Mouse (Mus musculus) midbrain, embryonic 11.5 days (tissue): ENCODE measurements around the gene Rxrb. TPM values are rescaled to one million over a fixed set of nuclear protein-coding genes. Genes with fewer than 3 reads are reported as not detected.

Experiments
- ATAC-seq: fragments of 200-750 bp; cut with Nextera tagmentation; 2 replicates; pipeline ENCODE4 v1.8.0; 2017; ENCODE audit warnings: moderate TSS enrichment, moderate library complexity; ENCODE audit not compliant: low FRiP score
- DNase-seq: peaks from one replicate; pipeline ENCODE4 v3.0.0; 2015; ENCODE audit warnings: low spot score; ENCODE audit errors: missing footprints
- H3K27ac ChIP-seq: fragments of 300-500 bp; sonication (generic); 2 replicates; pipeline ENCODE4 v1.5.1; 2014; ENCODE audit warnings: low read depth, low read length
- H3K27me3 ChIP-seq: fragments of 300-500 bp; sonication (generic); 2 replicates; pipeline ENCODE4 v1.6.1; 2014; ENCODE audit warnings: mild to moderate bottlenecking, low read length, moderate library complexity, mixed read lengths; ENCODE audit not compliant: control insufficient read depth, insufficient read depth
- H3K36me3 ChIP-seq: fragments of 300-500 bp; sonication (generic); 2 replicates; pipeline ENCODE4 v1.6.1; 2014; ENCODE audit warnings: mild to moderate bottlenecking, low read length, moderate library complexity, mixed read lengths; ENCODE audit not compliant: control insufficient read depth, insufficient read depth
- H3K4me1 ChIP-seq: fragments of 300-500 bp; sonication (generic); 2 replicates; pipeline ENCODE4 v1.6.1; 2014; ENCODE audit warnings: low read length; ENCODE audit not compliant: control insufficient read depth, insufficient read depth
- H3K4me2 ChIP-seq: fragments of 300-500 bp; sonication (generic); 2 replicates; pipeline ENCODE4 v1.6.1; 2014; ENCODE audit warnings: mild to moderate bottlenecking, moderate library complexity
- H3K4me3 ChIP-seq: fragments of 300-500 bp; sonication (generic); 2 replicates; pipeline ENCODE4 v1.5.1; 2014; ENCODE audit warnings: low read depth, low read length
- H3K9ac ChIP-seq: fragments of 300-500 bp; sonication (generic); 2 replicates; pipeline ENCODE4 v1.6.1; 2014; ENCODE audit warnings: low read length
- H3K9me3 ChIP-seq: fragments of 300-500 bp; sonication (generic); 2 replicates; pipeline ENCODE4 v1.6.1; 2016; ENCODE audit warnings: low read length; ENCODE audit not compliant: control insufficient read depth
- WGBS: fragments of 180-500 bp; shearing (Covaris S2); extraction: QIAGEN DNeasy Blood & Tissue Kit; methylation state at CpG from one replicate; pipeline ENCODE4 v1.1.7; 2014; 5-methylcytosine and 5-hydroxymethylcytosine counted together
- polyA plus RNA-seq: library from polyadenylated mRNA; unstranded; fragments of >200 nt; fragmentation: Nextera tagmentation; extraction: Ambion mirVana; gene quantifications from 2 replicates; pipeline ENCODE4 v1.2.1, GENCODE M21; 2014

The Rxrb gene
- polyA plus RNA-seq, 1 experiment from 2014 or later, result 17.9 TPM

GRCm38 (mm10) chr17:34023678-34024077 lies 7.9 kb upstream of the Rxrb start:
- Histone ChIP-seq H3K4me1 (peaks cover 32% of the 10 kb centered on the region), H3K4me3 (peak overlapping the region; percentile 98), H3K36me3 (peaks cover 31% of the 10 kb centered on the region), H3K27me3 (no peaks in the 10 kb centered on the region), H3K4me2 (peak overlapping the region; percentile 97), H3K9ac (peak overlapping the region; percentile 100), H3K9me3 (peaks cover 7% of the 10 kb centered on the region; the same call in 1 of the 2 replicates), H3K27ac (peak overlapping the region; percentile 100)
- ATAC-seq (no peak), DNase-seq (no peak)
- WGBS, result 67% methylated on average over 9 of the region's 9 CpGs

- Histone ChIP-seq H3K9me3 (peaks cover 7% of the 10 kb centered on the region; the same call in 1 of the 2 replicates), H3K4me2 (peak within 1 kb of the TSS; percentile 97), H3K27me3 (no peaks in the 10 kb centered on the region), H3K36me3 (peaks cover 37% of the 10 kb centered on the region), H3K4me1 (peaks cover 39% of the 10 kb centered on the region), H3K4me3 (peak within 1 kb of the TSS; percentile 98), H3K27ac (peak within 1 kb of the TSS; percentile 100), H3K9ac (peak within 1 kb of the TSS; percentile 100)
- DNase-seq (peak; percentile 99), ATAC-seq (peak; percentile 53)
- under 1% methylated on average over 57 of the region's 58 CpGs for WGBS
These were observed 7.2 kb upstream of the Rxrb start, which contains the start of gene Ring1 for GRCm38 (mm10) chr17:34024317-34024821. Ring1 (minus strand) TSS chr17:34024680.

- peaks cover 40% of the 10 kb centered on the region for H3K36me3 ChIP-seq
- peaks cover 7% of the 10 kb centered on the region; the same call in 1 of the 2 replicates for H3K9me3 ChIP-seq
- DNase-seq (peak; percentile 98), ATAC-seq (peak; percentile 70)
- peak overlapping the region; percentile 100 for H3K27ac ChIP-seq
- peaks cover 46% of the 10 kb centered on the region for H3K4me1 ChIP-seq
- peak overlapping the region; percentile 98 for H3K4me3 ChIP-seq
- peak overlapping the region; percentile 100 for H3K9ac ChIP-seq
- no peaks in the 10 kb centered on the region for H3K27me3 ChIP-seq
- peak overlapping the region; percentile 97 for H3K4me2 ChIP-seq
- WGBS, result under 1% methylated on average over 52 of the region's 57 CpGs
These were observed 6.5 kb upstream of the Rxrb start for GRCm38 (mm10) chr17:34024861-34025755.

DNA sequence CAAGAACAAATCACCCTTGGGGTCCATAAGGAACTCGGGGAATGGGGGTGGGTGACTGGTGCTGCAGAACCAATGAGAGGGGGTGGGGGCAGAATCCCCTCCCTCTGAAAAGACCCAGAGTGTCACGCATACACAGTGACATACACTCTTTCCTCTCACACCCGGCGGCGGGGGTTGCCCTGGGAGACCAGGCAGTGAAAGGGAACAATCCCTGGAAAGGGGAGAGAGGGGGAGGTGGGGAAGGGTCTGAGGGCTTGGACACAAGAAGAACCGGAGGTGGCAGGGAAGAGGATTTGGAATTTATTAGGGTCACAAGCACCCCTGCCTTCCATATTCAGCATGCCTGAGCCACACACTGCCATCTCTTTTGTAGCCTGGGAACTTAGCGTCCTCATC lies 5.9 kb upstream of the Rxrb start:
- WGBS, result 6% methylated on average over 6 of the region's 7 CpGs
- Histone ChIP-seq H3K9ac (peak overlapping the region; percentile 100), H3K27me3 (no peaks in the 10 kb centered on the region), H3K9me3 (peaks cover 7% of the 10 kb centered on the region; the same call in 1 of the 2 replicates), H3K4me3 (peak overlapping the region; percentile 98), H3K4me1 (peaks cover 51% of the 10 kb centered on the region), H3K27ac (peak overlapping the region; percentile 100), H3K4me2 (peak overlapping the region; percentile 97), H3K36me3 (peaks cover 37% of the 10 kb centered on the region)
- DNase-seq (peak; percentile 99), ATAC-seq (peak; percentile 77)

GRCm38 (mm10) chr17:34026221-34026620 lies 5.4 kb upstream of the Rxrb start:
- H3K4me3 ChIP-seq, result peak overlapping the region; percentile 98
- WGBS, result 4% methylated on average over 2 of the region's 2 CpGs
- peaks cover 4% of the 10 kb centered on the region; the same call in 1 of the 2 replicates for H3K9me3 ChIP-seq
- peaks cover 32% of the 10 kb centered on the region for H3K36me3 ChIP-seq
- H3K4me1 ChIP-seq, result peaks cover 51% of the 10 kb centered on the region
- peak overlapping the region; percentile 100 for H3K27ac ChIP-seq
- H3K27me3 ChIP-seq, result no peaks in the 10 kb centered on the region
- no peak for ATAC-seq
- peak overlapping the region; percentile 97 for H3K4me2 ChIP-seq
- no peak for DNase-seq
- peak overlapping the region; percentile 100 for H3K9ac ChIP-seq

DNA sequence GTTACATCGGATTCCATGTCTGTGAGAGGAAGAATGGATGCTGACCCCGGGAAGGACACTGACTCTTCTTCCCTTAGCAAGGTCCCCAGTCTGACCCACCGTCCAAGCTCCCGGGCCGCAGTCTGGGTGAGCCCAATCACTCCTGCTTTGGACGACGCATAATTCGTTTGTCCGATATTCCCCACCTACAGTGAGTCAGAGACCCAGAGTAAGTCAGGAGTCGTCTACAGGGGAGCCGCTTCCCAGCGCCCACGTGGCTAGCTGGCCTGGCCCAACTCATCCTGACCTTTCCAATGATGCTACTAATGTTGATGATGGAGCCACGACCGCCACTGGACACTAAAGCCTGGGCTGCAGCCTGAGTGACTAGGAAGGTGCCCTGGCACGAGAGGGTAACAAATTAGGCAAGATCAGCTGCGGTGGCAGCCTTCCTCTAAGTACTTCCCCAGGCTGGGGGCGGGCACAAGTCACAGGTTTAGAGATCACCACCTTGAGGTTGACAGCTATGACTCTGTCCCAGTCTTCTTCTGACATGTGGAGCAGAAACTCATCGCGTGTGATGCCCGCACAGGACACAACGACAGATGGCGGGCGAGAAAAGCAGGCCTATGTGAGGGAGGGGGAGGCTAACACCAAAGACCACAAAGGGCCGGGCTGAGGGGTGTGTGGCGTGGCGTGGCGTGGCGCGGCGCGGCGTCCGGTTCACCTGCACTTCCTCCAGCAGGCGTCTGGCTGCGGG lies 4.5 kb upstream of the Rxrb start:
- peak; percentile 93 for DNase-seq
- H3K4me3 ChIP-seq, result peak overlapping the region; percentile 98
- peak overlapping the region; percentile 100 for H3K9ac ChIP-seq
- H3K4me1 ChIP-seq, result peaks cover 51% of the 10 kb centered on the region
- peak overlapping the region; percentile 100 for H3K27ac ChIP-seq
- H3K9me3 ChIP-seq, result peaks cover 3% of the 10 kb centered on the region; the same call in 1 of the 2 replicates
- H3K27me3 ChIP-seq, result no peaks in the 10 kb centered on the region
- 5% methylated on average over 29 of the region's 36 CpGs for WGBS
- H3K4me2 ChIP-seq, result peak overlapping the region; percentile 97
- ATAC-seq, result no peak
- peaks cover 23% of the 10 kb centered on the region for H3K36me3 ChIP-seq

GRCm38 (mm10) chr17:34027656-34028223 lies 3.9 kb upstream of the Rxrb start, which contains the start of gene H2-Ke6:
H2-Ke6 (minus strand) TSS chr17:34028060.
- Histone ChIP-seq H3K27ac (peak within 1 kb of the TSS; percentile 100), H3K27me3 (no peaks in the 10 kb centered on the region), H3K9ac (peak within 1 kb of the TSS; percentile 100), H3K4me2 (peak within 1 kb of the TSS; percentile 97), H3K4me3 (peak within 1 kb of the TSS; percentile 98), H3K36me3 (peaks cover 17% of the 10 kb centered on the region), H3K9me3 (peaks cover 3% of the 10 kb centered on the region; the same call in 1 of the 2 replicates), H3K4me1 (peaks cover 53% of the 10 kb centered on the region)
- peak; percentile 100 for DNase-seq
- peak; percentile 71 for ATAC-seq
- WGBS, result under 1% methylated on average over 49 of the region's 49 CpGs

DNA sequence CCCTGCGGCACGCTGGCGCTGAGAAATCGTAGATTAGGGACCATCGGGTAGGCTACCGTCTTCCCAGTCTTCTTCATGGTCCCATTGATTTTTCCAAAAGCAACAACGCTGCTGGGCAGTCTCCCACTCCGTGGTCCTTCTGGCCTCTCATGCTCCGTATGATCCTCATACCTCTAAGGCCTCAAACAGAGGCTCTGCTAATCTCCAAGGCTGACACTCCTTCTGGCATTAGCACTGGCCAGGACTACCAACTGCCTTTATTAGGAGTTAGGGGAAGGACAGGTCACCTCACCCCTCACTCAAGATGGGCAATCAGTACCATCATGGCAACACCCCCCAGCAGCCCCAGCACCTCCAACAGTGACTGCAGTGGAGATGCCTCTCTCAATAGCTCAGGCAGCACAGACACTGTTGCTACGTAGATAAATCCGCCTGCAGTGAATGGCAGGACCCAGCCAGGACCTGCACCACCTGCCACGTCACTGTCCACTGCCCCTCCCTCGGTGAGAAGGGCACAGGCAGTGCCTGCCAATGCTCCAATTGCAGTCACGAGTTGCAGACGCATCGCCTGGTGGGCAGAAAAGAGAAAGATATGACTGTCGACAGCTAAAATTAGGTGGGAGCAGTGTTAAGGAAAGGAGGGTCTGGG lies 3.0 kb upstream of the Rxrb start:
- peak overlapping the region; percentile 98 for H3K4me3 ChIP-seq
- peaks cover 9% of the 10 kb centered on the region for H3K36me3 ChIP-seq
- no peaks in the 10 kb centered on the region for H3K9me3 ChIP-seq
- no peaks in the 10 kb centered on the region for H3K27me3 ChIP-seq
- DNase-seq, result peak; percentile 93
- WGBS, result 32% methylated on average over 17 of the region's 17 CpGs
- ATAC-seq, result no peak
- peak overlapping the region; percentile 97 for H3K4me2 ChIP-seq
- H3K4me1 ChIP-seq, result peaks cover 56% of the 10 kb centered on the region
- H3K27ac ChIP-seq, result peak overlapping the region; percentile 100
- H3K9ac ChIP-seq, result peak overlapping the region; percentile 100
